Mouse (Mus musculus): Measurements from ENCODE around the gene Ndrg3. TPM values are rescaled to one million over a fixed set of nuclear protein-coding genes. Genes with fewer than 3 reads are reported as not detected.

Gene Ndrg3
- polyA plus RNA-seq (2012; rRNA removed) (30.3 and 31.7 TPM in 2 replicates), polyA plus RNA-seq (2014; fragmentation: Nextera tagmentation; extraction: Ambion mirVana) (29.2 and 34.8 TPM in 2 replicates)

- Histone ChIP-seq H3K27ac (peak within 1 kb of the TSS; percentile 77), H3K9me3 (ENCODE audit: control insufficient read depth, low read length) (no peaks in the 10 kb centered on the region), H3K4me2 (ENCODE audit: low read depth) (peak within 1 kb of the TSS; percentile 87), H3K36me3 (replicated peaks; ENCODE audit: control insufficient read depth, insufficient read depth, low read depth) (peaks cover 36% of the 10 kb centered on the region), H3K9ac (replicated peaks) (peak within 1 kb of the TSS; percentile 97), H3K4me1 (replicated peaks; ENCODE audit: control insufficient read depth in 2 of 2, insufficient read depth in 2 of 2, low read length in 1 of 2) (peaks cover 15 to 18% of the 10 kb centered on the region in 2 experiments), H3K27me3 (ENCODE audit: control insufficient read depth, insufficient read depth, low read length) (no peaks in the 10 kb centered on the region), H3K4me3 (ENCODE audit: insufficient read depth in 1 of 2, low read depth in 2 of 2, low read length in 2 of 2) (peak within 1 kb of the TSS; percentile 93 to 94)
- peak; percentile 92 for ATAC-seq (ENCODE audit: insufficient read depth)
- under 1% methylated on average over 65 of the region's 66 CpGs for WGBS (ENCODE audit: insufficient replicate concordance)
- no peak; the same call in 1 of the 2 replicates for TF ChIP-seq EP300 (IDR thresholded peaks at IDR 0.05; ENCODE audit: low read depth)
- TF ChIP-seq CTCF (IDR thresholded peaks at IDR 0.05; ENCODE audit: low read depth) = peak; percentile 74
- DNase-seq (ENCODE audit: low read depth in 3 of 3, low spot score in 3 of 3) = peak; percentile 92 to 95 (median 95)
Observed at GRCm38 (mm10) chr2:156991470-156992319, at the start of gene Ndrg3. Gene Ndrg3 (minus strand): TSS chr2:156992056.

GRCm38 (mm10) chr2:157041421-157041820, 49.6 kb upstream of the Ndrg3 start:
- H3K27me3 ChIP-seq (ENCODE audit: control insufficient read depth, insufficient read depth, low read length) = no peaks in the 10 kb centered on the region
- no peak overlapping the region for H3K4me3 ChIP-seq (ENCODE audit: insufficient read depth in 1 of 2, low read depth in 2 of 2, low read length in 2 of 2)
- TF ChIP-seq EP300 (IDR thresholded peaks at IDR 0.05; ENCODE audit: low read depth) (no peak), CTCF (IDR thresholded peaks at IDR 0.05; ENCODE audit: low read depth) (no peak)
- H3K36me3 ChIP-seq (replicated peaks; ENCODE audit: control insufficient read depth, insufficient read depth, low read depth) = no peaks in the 10 kb centered on the region
- H3K4me1 ChIP-seq (replicated peaks; ENCODE audit: control insufficient read depth in 2 of 2, insufficient read depth in 2 of 2, low read length in 1 of 2) = no peaks in the 10 kb centered on the region
- ATAC-seq (ENCODE audit: insufficient read depth) (no peak), DNase-seq (ENCODE audit: low read depth in 3 of 3, low spot score in 3 of 3) (no peak)
- no peaks in the 10 kb centered on the region for H3K9me3 ChIP-seq (ENCODE audit: control insufficient read depth, low read length)
- 26% methylated on average over 7 of the region's 7 CpGs for WGBS (ENCODE audit: insufficient replicate concordance)
- no peak overlapping the region for H3K9ac ChIP-seq (replicated peaks)
- H3K27ac ChIP-seq = no peak overlapping the region
- no peak overlapping the region for H3K4me2 ChIP-seq (ENCODE audit: low read depth)

GRCm38 (mm10) chr2:157040649-157041046, 48.8 kb upstream of the Ndrg3 start:
- 76% methylated on average over 17 of the region's 17 CpGs for WGBS (ENCODE audit: insufficient replicate concordance)
- H3K4me2 ChIP-seq (ENCODE audit: low read depth) = no peak overlapping the region
- no peak for ATAC-seq (ENCODE audit: insufficient read depth)

GRCm38 (mm10) chr2:157039900-157040648, 48.2 kb upstream of the Ndrg3 start:
- H3K4me3 ChIP-seq (ENCODE audit: insufficient read depth in 1 of 2, low read depth in 2 of 2, low read length in 2 of 2) = no peak overlapping the region
- H3K4me2 ChIP-seq (ENCODE audit: low read depth) = no peak overlapping the region
- no peaks in the 10 kb centered on the region for H3K9me3 ChIP-seq (ENCODE audit: control insufficient read depth, low read length)
- H3K27ac ChIP-seq = no peak overlapping the region
- no peak overlapping the region for H3K9ac ChIP-seq (replicated peaks)
- H3K27me3 ChIP-seq (ENCODE audit: control insufficient read depth, insufficient read depth, low read length) = no peaks in the 10 kb centered on the region
- 84% methylated on average over 50 of the region's 50 CpGs for WGBS (ENCODE audit: insufficient replicate concordance)
- H3K4me1 ChIP-seq (replicated peaks; ENCODE audit: control insufficient read depth in 2 of 2, insufficient read depth in 2 of 2, low read length in 1 of 2) = no peaks in the 10 kb centered on the region
- DNase-seq (ENCODE audit: low read depth in 3 of 3, low spot score in 3 of 3) (no peak), ATAC-seq (ENCODE audit: insufficient read depth) (no peak)
- TF ChIP-seq EP300 (IDR thresholded peaks at IDR 0.05; ENCODE audit: low read depth) (no peak), CTCF (IDR thresholded peaks at IDR 0.05; ENCODE audit: low read depth) (peak; percentile 23; the same call in 1 of the 2 replicates)
- no peaks in the 10 kb centered on the region for H3K36me3 ChIP-seq (replicated peaks; ENCODE audit: control insufficient read depth, insufficient read depth, low read depth)

More at GRCm38 (mm10) chr2:157040649-157041046, 48.8 kb upstream of the Ndrg3 start:
- H3K4me3 ChIP-seq (ENCODE audit: insufficient read depth in 1 of 2, low read depth in 2 of 2, low read length in 2 of 2) = no peak overlapping the region
- no peaks in the 10 kb centered on the region for H3K36me3 ChIP-seq (replicated peaks; ENCODE audit: control insufficient read depth, insufficient read depth, low read depth)
- no peaks in the 10 kb centered on the region for H3K9me3 ChIP-seq (ENCODE audit: control insufficient read depth, low read length)
- H3K4me1 ChIP-seq (replicated peaks; ENCODE audit: control insufficient read depth in 2 of 2, insufficient read depth in 2 of 2, low read length in 1 of 2) = no peaks in the 10 kb centered on the region
- TF ChIP-seq CTCF (IDR thresholded peaks at IDR 0.05; ENCODE audit: low read depth) (no peak), EP300 (IDR thresholded peaks at IDR 0.05; ENCODE audit: low read depth) (no peak)
- no peak overlapping the region for H3K27ac ChIP-seq
- no peaks in the 10 kb centered on the region for H3K27me3 ChIP-seq (ENCODE audit: control insufficient read depth, insufficient read depth, low read length)
- H3K9ac ChIP-seq (replicated peaks) = no peak overlapping the region
- DNase-seq (ENCODE audit: low read depth in 3 of 3, low spot score in 3 of 3) = no peak

GRCm38 (mm10) chr2:157037303-157037702, 45.4 kb upstream of the Ndrg3 start:
- TF ChIP-seq EP300 (IDR thresholded peaks at IDR 0.05; ENCODE audit: low read depth) (no peak), CTCF (IDR thresholded peaks at IDR 0.05; ENCODE audit: low read depth) (no peak)
- no peak overlapping the region for H3K9ac ChIP-seq (replicated peaks)
- H3K9me3 ChIP-seq (ENCODE audit: control insufficient read depth, low read length) = no peaks in the 10 kb centered on the region
- no peak overlapping the region for H3K27ac ChIP-seq
- no peaks in the 10 kb centered on the region for H3K4me1 ChIP-seq (replicated peaks; ENCODE audit: control insufficient read depth in 2 of 2, insufficient read depth in 2 of 2, low read length in 1 of 2)
- H3K4me2 ChIP-seq (ENCODE audit: low read depth) = no peak overlapping the region
- WGBS (ENCODE audit: insufficient replicate concordance) = 69% methylated on average over 9 of the region's 9 CpGs
- no peaks in the 10 kb centered on the region for H3K27me3 ChIP-seq (ENCODE audit: control insufficient read depth, insufficient read depth, low read length)
- DNase-seq (ENCODE audit: low read depth in 3 of 3, low spot score in 3 of 3) = no peak
- ATAC-seq (ENCODE audit: insufficient read depth) = no peak
- no peak overlapping the region for H3K4me3 ChIP-seq (ENCODE audit: insufficient read depth in 1 of 2, low read depth in 2 of 2, low read length in 2 of 2)
- no peaks in the 10 kb centered on the region for H3K36me3 ChIP-seq (replicated peaks; ENCODE audit: control insufficient read depth, insufficient read depth, low read depth)
